In the genomic region with DNA sequence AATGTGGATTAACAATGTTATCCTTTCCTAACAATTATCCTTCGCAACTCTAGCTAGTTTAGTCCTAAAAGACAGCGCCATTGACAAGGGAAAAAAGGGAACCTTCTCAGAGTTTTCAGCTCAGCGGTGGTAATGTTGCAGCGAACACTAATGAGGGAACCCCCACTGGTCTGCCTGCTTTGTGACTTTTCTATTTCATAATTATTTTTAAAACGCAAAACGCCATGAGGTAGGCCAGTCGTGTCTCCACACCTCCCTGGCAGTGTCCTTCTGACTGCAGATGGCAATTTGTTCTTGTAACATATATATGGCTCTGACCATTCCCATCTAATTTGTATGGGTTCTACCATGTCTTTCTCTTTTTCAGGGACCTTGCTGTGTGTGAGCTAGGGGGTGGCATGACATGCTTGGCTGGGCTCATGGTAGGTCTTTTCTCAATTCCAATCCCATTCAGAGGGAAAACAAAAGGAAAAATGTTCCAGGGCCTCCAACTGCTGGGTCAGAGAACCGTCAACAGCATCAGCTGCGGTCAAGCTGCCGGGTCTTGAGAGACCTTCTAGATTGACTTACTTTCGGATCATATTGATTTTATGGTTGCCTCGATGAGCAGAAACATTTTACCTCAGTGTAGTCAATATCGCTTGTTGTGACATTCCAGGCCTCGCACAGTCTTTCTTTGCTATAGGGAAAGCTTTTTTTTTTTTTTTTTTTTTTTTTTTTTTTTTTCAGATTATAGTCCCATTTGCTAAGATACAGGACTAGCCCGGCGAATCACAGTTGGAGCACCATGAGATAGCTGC, we compare ENCODE assay signal across 16 mouse cellular contexts.
DNase-seq lines count a peak whose midpoint lies in the region; ATAC-seq and TF ChIP-seq lines count a peak whose summit lies in the region.
"Had no signal": no experiment of that assay in that cellular context is flagged by ENCODE, and none has a peak within 500 bp of the region (broad histone marks: within the 10 kb centered on the region; RNA-seq: fewer than 3 reads in every experiment).

No protein-coding gene starts in this region.

- H3K9ac ChIP-seq in MEL (ENCODE audit: control insufficient read depth, low read depth, low read length, poor library complexity, severe bottlenecking), result no peak overlapping the region
- no peak overlapping the region for H3K9ac ChIP-seq in embryonic facial prominence, embryonic 14.5 days (ENCODE audit: low read depth, low read length)
- no peak overlapping the region for H3K9ac ChIP-seq in hindbrain, embryonic 12.5 days
- no peak overlapping the region for H3K9ac ChIP-seq in midbrain, embryonic 15.5 days
- H3K9ac ChIP-seq in stomach, postnatal 0 days (ENCODE audit: low read length), result no peak overlapping the region
- H3K9ac ChIP-seq: heart, embryonic 12.5 days; limb, embryonic 13.5 days; liver, postnatal 0 days had no signal

- H3K27ac ChIP-seq in MEL (ENCODE audit: control insufficient read depth, low read depth, low read length), result no peak overlapping the region
- H3K27ac ChIP-seq in embryonic facial prominence, embryonic 14.5 days (replicated peaks; ENCODE audit: low read depth, low read length), result no peak overlapping the region
- peak overlapping the region; percentile 64; the same call in 1 of the 2 replicates for H3K27ac ChIP-seq in hindbrain, embryonic 12.5 days
- H3K27ac ChIP-seq in midbrain, embryonic 15.5 days, result peak overlapping the region; percentile 58; the same call in 1 of the 2 replicates
- no peak overlapping the region for H3K27ac ChIP-seq in stomach, postnatal 0 days (replicated peaks)
- H3K27ac ChIP-seq in kidney, adult 2 months (ENCODE audit: insufficient read depth, low read depth, low read length), result no peak overlapping the region
- H3K27ac ChIP-seq: gastrocnemius, adult 2 months; limb, embryonic 13.5 days had no signal

- no peaks in the 10 kb centered on the region for H3K27me3 ChIP-seq in MEL (ENCODE audit: control insufficient read depth in 1 of 2, insufficient read depth in 2 of 2, low read length in 2 of 2)
- no peaks in the 10 kb centered on the region for H3K27me3 ChIP-seq in embryonic facial prominence, embryonic 14.5 days (replicated peaks; ENCODE audit: control insufficient read depth, insufficient read depth, low read length)
- peaks cover 15% of the 10 kb centered on the region for H3K27me3 ChIP-seq in hindbrain, embryonic 12.5 days
- H3K27me3 ChIP-seq in midbrain, embryonic 15.5 days (replicated peaks), result peaks cover 7% of the 10 kb centered on the region; the same call in 1 of the 2 replicates
- no peaks in the 10 kb centered on the region for H3K27me3 ChIP-seq in stomach, postnatal 0 days (ENCODE audit: control insufficient read depth, insufficient read depth, low read length)
- no peaks in the 10 kb centered on the region for H3K27me3 ChIP-seq in kidney, adult 2 months (replicated peaks; ENCODE audit: control insufficient read depth, insufficient read depth, low read length)
- H3K27me3 ChIP-seq: heart, embryonic 12.5 days; limb, embryonic 13.5 days; Patski had no signal

- H3K9me3 ChIP-seq in MEL (replicated peaks; ENCODE audit: insufficient read depth, low read length), result no peaks in the 10 kb centered on the region
- H3K9me3 ChIP-seq in embryonic facial prominence, embryonic 14.5 days (ENCODE audit: control insufficient read depth, low read length), result no peaks in the 10 kb centered on the region
- H3K9me3 ChIP-seq in hindbrain, embryonic 12.5 days (replicated peaks), result no peaks in the 10 kb centered on the region
- H3K9me3 ChIP-seq in midbrain, embryonic 15.5 days, result no peaks in the 10 kb centered on the region
- H3K9me3 ChIP-seq in stomach, postnatal 0 days (ENCODE audit: control insufficient read depth, low read length), result no peaks in the 10 kb centered on the region
- H3K9me3 ChIP-seq: heart, embryonic 12.5 days; limb, embryonic 13.5 days had no signal

- no peaks in the 10 kb centered on the region for H3K79me2 ChIP-seq in MEL (ENCODE audit: control insufficient read depth, insufficient read depth, low read length, poor library complexity)

- no peak for TF ChIP-seq EP300 in MEL (IDR thresholded peaks at IDR 0.05; ENCODE audit: low read depth in 1 of 2, low read length in 2 of 2)
- TF ChIP-seq EP300 in stomach, postnatal 0 days (optimal IDR thresholded peaks at IDR 0.05), result no peak

- H3K4me2 ChIP-seq in embryonic facial prominence, embryonic 14.5 days (ENCODE audit: low read depth, low read length), result no peak overlapping the region
- peak overlapping the region; percentile 11; the same call in 1 of the 2 replicates for H3K4me2 ChIP-seq in hindbrain, embryonic 12.5 days (replicated peaks)
- H3K4me2 ChIP-seq in midbrain, embryonic 15.5 days, result peak overlapping the region; percentile 40
- H3K4me2 ChIP-seq in stomach, postnatal 0 days (replicated peaks; ENCODE audit: low read depth), result no peak overlapping the region
- H3K4me2 ChIP-seq: heart, embryonic 12.5 days; limb, embryonic 13.5 days had no signal

- intact Hi-C loops in left cerebral cortex, postnatal 4 days (cut with DNase I), result no loop called here

- 80% methylated on average over 16 of the region's 16 CpGs for WGBS in embryonic facial prominence, embryonic 14.5 days
- WGBS in hindbrain, embryonic 12.5 days, result 30% methylated on average over 16 of the region's 16 CpGs
- WGBS in midbrain, embryonic 15.5 days, result 15% methylated on average over 16 of the region's 16 CpGs
- WGBS in stomach, postnatal 0 days, result 84% methylated on average over 16 of the region's 16 CpGs
- 94% methylated on average over 16 of the region's 16 CpGs for WGBS in kidney, adult 2 months

- peaks cover 0 to 7% of the 10 kb centered on the region in 2 experiments; a peak in 2 of 4 replicates for H3K36me3 ChIP-seq in MEL (ENCODE audit: control insufficient read depth in 1 of 2, insufficient read depth in 2 of 2, low read length in 2 of 2)
- no peaks in the 10 kb centered on the region for H3K36me3 ChIP-seq in embryonic facial prominence, embryonic 14.5 days (ENCODE audit: control insufficient read depth, insufficient read depth, low read length)
- H3K36me3 ChIP-seq in hindbrain, embryonic 12.5 days, result no peaks in the 10 kb centered on the region
- no peaks in the 10 kb centered on the region for H3K36me3 ChIP-seq in midbrain, embryonic 15.5 days (replicated peaks)
- no peaks in the 10 kb centered on the region for H3K36me3 ChIP-seq in stomach, postnatal 0 days (ENCODE audit: control insufficient read depth, insufficient read depth, low read length)
- H3K36me3 ChIP-seq in kidney, adult 2 months (ENCODE audit: control insufficient read depth, insufficient read depth, low read length), result no peaks in the 10 kb centered on the region
- H3K36me3 ChIP-seq: heart, embryonic 12.5 days; limb, embryonic 13.5 days had no signal

- no peak for DNase-seq in MEL (ENCODE audit: low read depth, low spot score)
- peak; percentile 46 for DNase-seq in embryonic facial prominence, embryonic 14.5 days (ENCODE audit: low spot score)
- no peak for DNase-seq in stomach, postnatal 0 days (ENCODE audit: low spot score)
- DNase-seq in kidney, adult 2 months, result no peak
- no peak for DNase-seq in left cerebral cortex, postnatal 4 days
- no peak for DNase-seq in adrenal gland, postnatal 36 days
- DNase-seq: gastrocnemius, adult 2 months; liver, postnatal 0 days; lung, postnatal 4 days; right cerebral cortex, adult 18-20 months; thymus, postnatal 14 days had no signal

- no peak for TF ChIP-seq POLR2A in MEL (IDR thresholded peaks at IDR 0.05; ENCODE audit: control insufficient read depth in 1 of 2, insufficient read depth in 1 of 2, low read depth in 1 of 2, low read length in 2 of 2, poor library complexity in 1 of 2)
- no peak for TF ChIP-seq POLR2A in kidney, adult 2 months (IDR thresholded peaks at IDR 0.05; ENCODE audit: low read depth, low read length)

- TF ChIP-seq CTCF in MEL (IDR thresholded peaks at IDR 0.05 in 2 of 3, conservative IDR thresholded peaks at IDR 0.05 in 1 of 3; ENCODE audit: control insufficient read depth in 1 of 3, insufficient read depth in 1 of 3, low read depth in 2 of 3, low read length in 3 of 3, poor library complexity in 1 of 3, severe bottlenecking in 1 of 3), result no peak
- no peak for TF ChIP-seq CTCF in stomach, postnatal 0 days (IDR thresholded peaks at IDR 0.05; ENCODE audit: low read depth)
- TF ChIP-seq CTCF in kidney, adult 2 months (conservative IDR thresholded peaks at IDR 0.05; ENCODE audit: insufficient read depth, insufficient read length, low read depth, low read length), result no peak

- peaks cover 3% of the 10 kb centered on the region in 2 experiments; a peak in 2 of 4 replicates for H3K4me1 ChIP-seq in MEL (ENCODE audit: control insufficient read depth in 1 of 2, insufficient read depth in 2 of 2, low read length in 2 of 2)
- H3K4me1 ChIP-seq in embryonic facial prominence, embryonic 14.5 days (ENCODE audit: control insufficient read depth, insufficient read depth, low read length), result no peaks in the 10 kb centered on the region
- H3K4me1 ChIP-seq in hindbrain, embryonic 12.5 days, result peaks cover 25% of the 10 kb centered on the region
- peaks cover 36% of the 10 kb centered on the region for H3K4me1 ChIP-seq in midbrain, embryonic 15.5 days
- no peaks in the 10 kb centered on the region for H3K4me1 ChIP-seq in stomach, postnatal 0 days (replicated peaks; ENCODE audit: control insufficient read depth, insufficient read depth)
- H3K4me1 ChIP-seq in kidney, adult 2 months (ENCODE audit: control insufficient read depth, insufficient read depth, low read length), result no peaks in the 10 kb centered on the region

- no peak overlapping the region for H3K4me3 ChIP-seq in MEL (ENCODE audit: control insufficient read depth in 1 of 2, insufficient read depth in 1 of 2, low read depth in 2 of 2, low read length in 2 of 2)
- no peak overlapping the region for H3K4me3 ChIP-seq in embryonic facial prominence, embryonic 14.5 days (ENCODE audit: low read depth, low read length)
- no peak overlapping the region for H3K4me3 ChIP-seq in hindbrain, embryonic 12.5 days
- no peak overlapping the region for H3K4me3 ChIP-seq in midbrain, embryonic 15.5 days
- H3K4me3 ChIP-seq in stomach, postnatal 0 days (ENCODE audit: low read depth, low read length), result no peak overlapping the region
- H3K4me3 ChIP-seq in kidney, adult 2 months (ENCODE audit: insufficient read depth, low read depth, low read length), result no peak overlapping the region
- H3K4me3 ChIP-seq: gastrocnemius, adult 2 months; heart, embryonic 12.5 days; limb, embryonic 13.5 days had no signal

- peak; percentile 2; the same call in 1 of the 2 replicates for ATAC-seq in embryonic facial prominence, embryonic 14.5 days (ENCODE audit: low read depth)
- peak; percentile 50 for ATAC-seq in hindbrain, embryonic 12.5 days (ENCODE audit: low FRiP score)
- ATAC-seq in midbrain, embryonic 15.5 days (replicated peaks), result no peak
- no peak for ATAC-seq in stomach, postnatal 0 days (ENCODE audit: low FRiP score, low TSS enrichment)
- ATAC-seq: liver, postnatal 0 days; Patski had no signal

- no peak for TF ChIP-seq RAD21 in MEL (IDR thresholded peaks at IDR 0.05; ENCODE audit: low read depth, low read length)

TF ChIP-seq in MEL, 35 proteins besides CTCF, POLR2A, EP300 and RAD21 (continues in another document):
- TF ChIP-seq POLR2AphosphoS2 (IDR thresholded peaks at IDR 0.05; ENCODE audit: low read length) (no peak), UBTF (IDR thresholded peaks at IDR 0.05; ENCODE audit: borderline replicate concordance, insufficient read depth, low read depth, low read length) (no peak), USF1 (IDR thresholded peaks at IDR 0.05; ENCODE audit: low read depth, low read length) (no peak), SIN3A (IDR thresholded peaks at IDR 0.05; ENCODE audit: low read length) (no peak)

Comparison
In these comparisons a context has a peak if more than half of its experiments do, and no peak if none do; other contexts are left out.
1. H3K27ac ChIP-seq: peak in hindbrain, embryonic 12.5 days (single experiment) and midbrain, embryonic 15.5 days (single experiment); none in MEL (single experiment), embryonic facial prominence, embryonic 14.5 days (single experiment), stomach, postnatal 0 days (single experiment) and kidney, adult 2 months (single experiment).
2. ATAC-seq: peak in embryonic facial prominence, embryonic 14.5 days (single experiment) and hindbrain, embryonic 12.5 days (single experiment); none in midbrain, embryonic 15.5 days (single experiment) and stomach, postnatal 0 days (single experiment).
3. H3K4me2 ChIP-seq: peak in hindbrain, embryonic 12.5 days (single experiment) and midbrain, embryonic 15.5 days (single experiment); none in embryonic facial prominence, embryonic 14.5 days (single experiment) and stomach, postnatal 0 days (single experiment).